Mouse (Mus musculus) liver, embryonic 12.5 days (tissue): ENCODE data around the gene Tmem184b. TPM values are rescaled to one million over a fixed set of nuclear protein-coding genes. Genes with fewer than 3 reads are reported as not detected.

Source experiments
- ATAC-seq: fragments of 200-750 bp; cut with Nextera tagmentation; 2 replicates; pipeline ENCODE4 v1.8.0; 2017; ENCODE audit warnings: moderate number of reproducible peaks, mild to moderate bottlenecking, moderate library complexity
- H3K27ac ChIP-seq: fragments of 300-500 bp; sonication (generic); 2 replicates; pipeline ENCODE4 v1.5.1; 2016; ENCODE audit warnings: mild to moderate bottlenecking
- H3K27me3 ChIP-seq: fragments of 300-500 bp; sonication (generic); replicated peaks from 2 replicates; pipeline ENCODE4 v1.6.1; 2016; ENCODE audit warnings: mild to moderate bottlenecking, moderate library complexity
- H3K36me3 ChIP-seq: fragments of 300-500 bp; sonication (generic); 2 replicates; pipeline ENCODE4 v1.6.1; 2016; ENCODE audit warnings: mild to moderate bottlenecking, moderate library complexity
- H3K4me1 ChIP-seq: fragments of 300-500 bp; sonication (generic); 2 replicates; pipeline ENCODE4 v1.6.1; 2016
- H3K4me2 ChIP-seq: fragments of 300-500 bp; sonication (generic); 2 replicates; pipeline ENCODE4 v1.6.1; 2016; ENCODE audit warnings: mild to moderate bottlenecking, moderate library complexity
- H3K4me3 ChIP-seq: fragments of 300-500 bp; sonication (generic); 2 replicates; pipeline ENCODE4 v1.5.1; 2016; ENCODE audit warnings: mild to moderate bottlenecking, moderate library complexity
- H3K9ac ChIP-seq: fragments of 300-500 bp; sonication (generic); 2 replicates; pipeline ENCODE4 v1.6.1; 2016; ENCODE audit warnings: mild to moderate bottlenecking, moderate library complexity
- H3K9me3 ChIP-seq: fragments of 300-500 bp; sonication (generic); replicated peaks from 2 replicates; pipeline ENCODE4 v1.6.1; 2016; ENCODE audit warnings: mild to moderate bottlenecking, moderate library complexity
- WGBS: fragments of 180-500 bp; shearing (Covaris S2); methylation state at CpG from one replicate; pipeline ENCODE4 v1.1.7; 2016; ENCODE audit not compliant: insufficient replicate concordance; 5-methylcytosine and 5-hydroxymethylcytosine counted together
- polyA plus RNA-seq: library from polyadenylated mRNA; unstranded; fragments of >200 nt; fragmentation: Nextera tagmentation; extraction: Ambion mirVana; gene quantifications from 2 replicates; pipeline ENCODE4 v1.2.1, GENCODE M21; 2016

Gene Tmem184b
- polyA plus RNA-seq, 1 experiment from 2014 or later: 16.4 TPM

GRCm38 (mm10) chr15:79347165-79347844 lies 56.1 kb downstream of the Tmem184b start:
- Histone ChIP-seq H3K9ac (peak overlapping the region; percentile 81), H3K4me1 (peaks cover 46% of the 10 kb centered on the region), H3K9me3 (no peaks in the 10 kb centered on the region), H3K4me3 (peak overlapping the region; percentile 77), H3K4me2 (peak overlapping the region; percentile 98), H3K27me3 (peaks cover 23% of the 10 kb centered on the region), H3K36me3 (no peaks in the 10 kb centered on the region), H3K27ac (peak overlapping the region; percentile 88)
- under 1% methylated on average over 61 of the region's 61 CpGs for WGBS
- ATAC-seq: peak; percentile 73

- 36% methylated on average over 8 of the region's 8 CpGs for whole genome bisulfite sequencing
- Histone ChIP-seq H3K4me1 (peaks cover 35% of the 10 kb centered on the region), H3K9me3 (no peaks in the 10 kb centered on the region), H3K36me3 (no peaks in the 10 kb centered on the region), H3K4me3 (peak within 1 kb of the TSS; percentile 77), H3K9ac (peak within 1 kb of the TSS; percentile 81), H3K27me3 (peaks cover 23% of the 10 kb centered on the region), H3K27ac (peak within 1 kb of the TSS; percentile 88), H3K4me2 (peak within 1 kb of the TSS; percentile 98)
- ATAC-seq: no peak
These were observed 57.1 kb downstream of the Tmem184b start, which contains the start of gene Maff for GRCm38 (mm10) chr15:79346051-79346793. Gene Maff, plus strand, starts transcription at chr15:79346621.

DNA sequence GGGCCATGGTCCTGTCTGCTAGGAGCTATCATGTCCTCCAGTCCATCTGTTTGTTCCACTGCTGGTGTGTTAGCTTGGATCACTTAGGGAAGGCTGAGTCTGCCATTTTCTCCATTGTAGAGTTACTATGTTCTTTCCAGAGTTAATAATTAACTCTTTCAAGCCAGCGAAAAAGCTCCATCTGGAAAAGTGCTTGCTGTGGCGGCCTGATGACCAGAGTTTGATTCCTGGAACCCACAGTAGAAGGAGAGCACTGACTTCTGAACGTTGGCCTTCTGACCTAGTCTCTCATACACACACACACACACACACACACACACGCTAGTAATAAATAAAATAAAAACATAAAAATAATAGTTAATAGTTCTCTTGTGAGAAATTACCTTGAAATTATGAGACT lies 58.7 kb downstream of the Tmem184b start:
- Histone ChIP-seq H3K4me1 (peaks cover 26% of the 10 kb centered on the region), H3K27me3 (peaks cover 26% of the 10 kb centered on the region), H3K27ac (no peak overlapping the region), H3K4me2 (no peak overlapping the region), H3K9me3 (no peaks in the 10 kb centered on the region), H3K9ac (no peak overlapping the region), H3K4me3 (no peak overlapping the region), H3K36me3 (no peaks in the 10 kb centered on the region)
- WGBS: 51% methylated on average over 4 of the region's 4 CpGs
- ATAC-seq: no peak

GRCm38 (mm10) chr15:79342641-79343337 lies 60.6 kb downstream of the Tmem184b start:
- Histone ChIP-seq H3K4me1 (peaks cover 10% of the 10 kb centered on the region; the same call in 1 of the 2 replicates), H3K9me3 (no peaks in the 10 kb centered on the region), H3K4me3 (no peak overlapping the region), H3K27ac (no peak overlapping the region), H3K27me3 (peaks cover 29% of the 10 kb centered on the region), H3K36me3 (no peaks in the 10 kb centered on the region), H3K4me2 (no peak overlapping the region), H3K9ac (no peak overlapping the region)
- 57% methylated on average over 6 of the region's 6 CpGs for WGBS
- ATAC-seq: no peak

DNA sequence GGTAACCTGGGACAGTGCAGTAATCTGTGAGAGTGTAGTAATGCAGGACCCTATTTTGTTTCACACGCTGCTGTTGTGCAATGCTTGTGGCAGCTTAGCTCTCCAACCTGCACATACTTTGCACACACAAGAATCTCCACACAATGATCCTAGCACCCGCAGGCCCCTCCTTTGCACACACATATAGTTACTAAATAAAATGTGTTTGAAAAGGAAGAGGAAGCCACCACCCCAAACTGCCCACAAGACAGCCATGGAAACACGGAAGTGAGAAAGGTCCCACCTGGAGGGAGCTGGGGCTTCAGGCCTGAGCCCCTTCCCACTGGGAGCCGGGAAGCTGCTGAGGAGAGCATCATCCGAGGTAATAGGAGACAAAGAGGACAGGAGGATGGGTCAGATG lies 64.4 kb downstream of the Tmem184b start:
- WGBS: 45% methylated on average over 5 of the region's 5 CpGs
- peaks cover 15% of the 10 kb centered on the region for H3K4me1 ChIP-seq

DNA sequence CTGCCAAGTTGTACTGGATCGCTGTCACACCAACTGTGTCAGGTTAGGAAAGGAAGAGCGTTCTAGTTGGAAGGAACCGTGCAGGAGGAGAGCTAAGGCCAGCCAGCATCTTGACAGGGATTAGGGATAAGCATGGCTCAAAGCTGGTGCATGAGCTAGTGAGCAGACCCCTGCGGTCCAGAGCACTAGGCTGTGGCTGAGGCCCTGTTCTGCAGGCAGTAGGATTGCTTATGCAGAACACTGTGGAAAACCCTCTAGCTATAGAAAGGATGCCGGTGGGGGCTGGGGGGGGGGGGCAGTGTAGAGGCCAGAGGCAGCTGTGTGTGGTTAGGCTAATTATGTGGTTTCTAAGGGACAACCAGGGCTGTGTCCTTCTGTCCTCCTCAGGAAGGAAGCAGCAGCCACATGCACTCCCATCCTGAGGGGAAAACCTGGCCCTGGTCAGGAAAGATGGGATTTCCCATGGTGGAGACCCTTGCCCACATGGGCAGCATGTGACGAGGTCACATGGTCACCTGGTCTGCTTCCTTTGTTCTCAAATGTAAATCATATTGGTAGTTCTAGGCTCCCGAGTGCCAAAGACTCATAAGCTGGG lies 68.2 kb downstream of the Tmem184b start:
- 44% methylated on average over 7 of the region's 7 CpGs for WGBS
- H3K4me3 ChIP-seq: no peak overlapping the region
- peaks cover 20% of the 10 kb centered on the region for H3K27me3 ChIP-seq
- H3K9me3 ChIP-seq: no peaks in the 10 kb centered on the region
- no peaks in the 10 kb centered on the region for H3K36me3 ChIP-seq
- H3K9ac ChIP-seq: no peak overlapping the region
- peaks cover 32% of the 10 kb centered on the region for H3K4me1 ChIP-seq
- H3K27ac ChIP-seq: no peak overlapping the region
- no peak overlapping the region for H3K4me2 ChIP-seq
- ATAC-seq: no peak

More for the DNA sequence above, 64.4 kb downstream of the Tmem184b start:
- no peak overlapping the region for H3K4me2 ChIP-seq
- H3K27ac ChIP-seq: no peak overlapping the region
- H3K27me3 ChIP-seq: peaks cover 20% of the 10 kb centered on the region
- no peak overlapping the region for H3K4me3 ChIP-seq
- no peak for ATAC-seq
- no peaks in the 10 kb centered on the region for H3K36me3 ChIP-seq
- no peak overlapping the region for H3K9ac ChIP-seq
- no peaks in the 10 kb centered on the region for H3K9me3 ChIP-seq

DNA sequence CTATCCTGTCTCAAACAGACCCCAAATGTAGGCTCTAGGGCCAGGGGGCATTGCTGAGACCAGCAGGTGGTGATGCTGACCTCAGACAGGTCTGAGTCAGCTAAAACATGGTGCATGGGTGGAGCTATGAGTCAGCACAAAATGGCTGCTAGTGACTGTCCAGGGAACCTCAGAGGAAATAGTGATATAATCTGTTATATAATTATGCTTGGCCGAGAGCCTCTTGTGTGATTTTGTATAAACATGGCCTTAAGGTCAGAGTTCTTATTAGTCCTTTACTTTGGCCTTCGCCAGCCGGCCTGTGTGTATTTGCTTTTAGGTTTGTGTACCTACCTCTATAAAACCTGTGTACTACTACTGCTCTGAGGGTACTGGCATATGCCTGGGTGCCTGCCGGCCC lies 70.0 kb downstream of the Tmem184b start:
- Histone ChIP-seq H3K4me3 (no peak overlapping the region), H3K27me3 (peaks cover 11% of the 10 kb centered on the region), H3K4me1 (peaks cover 42% of the 10 kb centered on the region), H3K9ac (no peak overlapping the region), H3K9me3 (no peaks in the 10 kb centered on the region), H3K4me2 (no peak overlapping the region), H3K27ac (peak overlapping the region; percentile 71), H3K36me3 (no peaks in the 10 kb centered on the region)
- 51% methylated on average over 4 of the region's 4 CpGs for WGBS
- ATAC-seq: peak; percentile 77

DNA sequence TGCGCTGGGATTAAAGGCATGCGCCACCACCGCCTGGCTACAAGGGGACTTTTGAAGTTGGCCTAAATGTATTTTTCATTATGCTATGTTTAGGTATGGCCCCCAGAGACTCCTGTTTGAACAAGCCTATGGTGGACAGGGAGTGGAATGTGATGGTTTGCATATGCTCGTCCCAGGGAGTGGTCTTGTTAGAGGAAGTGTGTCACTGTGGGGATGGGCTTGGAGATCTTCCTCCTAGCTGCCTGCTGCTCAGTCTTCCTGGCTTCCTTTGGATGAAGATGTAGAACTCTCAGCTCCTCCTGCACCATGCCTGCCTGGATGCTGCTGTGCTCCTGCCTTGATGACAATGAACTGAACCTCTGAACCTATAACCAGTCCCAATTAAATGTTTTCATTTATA lies 72.8 kb downstream of the Tmem184b start:
- peaks cover 62% of the 10 kb centered on the region for H3K4me1 ChIP-seq

DNA sequence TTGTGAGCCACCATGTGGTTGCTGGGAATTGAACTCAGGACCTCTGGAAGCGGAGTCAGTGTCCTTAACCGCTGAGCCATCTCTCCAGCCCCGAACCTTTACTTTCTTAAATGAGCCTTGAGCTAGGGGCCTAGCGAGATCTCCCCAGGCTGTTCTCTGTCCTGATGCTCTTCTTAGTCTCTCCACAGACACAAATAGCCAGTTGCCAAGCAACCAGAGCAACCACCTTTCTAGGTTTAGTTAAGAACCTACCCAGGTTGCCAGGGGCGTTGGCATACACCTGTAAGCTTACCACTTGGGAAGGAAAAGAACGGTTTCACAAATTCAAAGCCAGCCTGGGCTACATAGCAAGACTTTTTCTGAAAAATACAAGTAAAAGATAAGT lies 73.4 kb downstream of the Tmem184b start:
- Histone ChIP-seq H3K4me3 (no peak overlapping the region), H3K4me1 (peaks cover 62% of the 10 kb centered on the region), H3K9me3 (no peaks in the 10 kb centered on the region), H3K27ac (no peak overlapping the region), H3K4me2 (no peak overlapping the region), H3K27me3 (peaks cover 6% of the 10 kb centered on the region; the same call in 1 of the 2 replicates), H3K36me3 (no peaks in the 10 kb centered on the region), H3K9ac (no peak overlapping the region)
- WGBS: 82% methylated on average over 6 of the region's 6 CpGs
- no peak for ATAC-seq

More for the DNA sequence above, 72.8 kb downstream of the Tmem184b start:
- no peaks in the 10 kb centered on the region for H3K36me3 ChIP-seq
- peak overlapping the region; percentile 37; the same call in 1 of the 2 replicates for H3K27ac ChIP-seq
- no peak overlapping the region for H3K4me3 ChIP-seq
- WGBS: 70% methylated on average over 4 of the region's 4 CpGs
- ATAC-seq: no peak
- H3K4me2 ChIP-seq: no peak overlapping the region
- no peaks in the 10 kb centered on the region for H3K9me3 ChIP-seq
- H3K9ac ChIP-seq: no peak overlapping the region
- peaks cover 11% of the 10 kb centered on the region; the same call in 1 of the 2 replicates for H3K27me3 ChIP-seq

DNA sequence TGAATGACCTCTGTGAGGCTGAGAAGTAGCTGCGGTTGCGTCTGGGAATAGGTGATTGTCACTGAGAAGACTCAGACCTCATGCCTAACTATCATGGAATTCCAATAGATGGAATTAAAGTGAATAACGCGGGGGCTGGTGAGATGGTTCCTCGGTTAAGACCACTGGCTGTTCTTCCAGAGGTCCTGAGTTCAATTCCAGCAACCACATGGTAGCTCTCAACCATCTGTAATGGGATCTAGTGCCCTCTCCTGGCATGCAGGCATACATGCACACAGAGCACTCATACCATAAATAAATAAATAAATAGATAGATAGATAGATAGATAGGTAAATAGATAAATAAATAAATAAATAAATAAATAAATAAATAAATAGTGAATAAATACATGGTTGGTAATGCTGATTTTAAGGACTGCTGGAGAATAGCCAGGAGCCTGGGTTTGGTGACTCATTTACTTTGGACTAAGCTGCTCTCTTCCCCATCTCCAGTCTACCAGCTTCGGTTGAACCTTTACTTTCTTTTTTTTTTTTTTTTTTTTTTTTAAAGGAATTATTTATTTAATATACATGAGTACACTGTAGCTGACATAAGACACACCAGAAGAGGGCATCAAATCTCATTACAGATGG lies 73.9 kb downstream of the Tmem184b start:
- 90% methylated on average over 6 of the region's 6 CpGs for WGBS
- peak overlapping the region; percentile 91; the same call in 1 of the 2 replicates for H3K27ac ChIP-seq
- no peak overlapping the region for H3K9ac ChIP-seq
- H3K4me2 ChIP-seq: no peak overlapping the region
- H3K9me3 ChIP-seq: no peaks in the 10 kb centered on the region
- peaks cover 4% of the 10 kb centered on the region; the same call in 1 of the 2 replicates for H3K27me3 ChIP-seq
- no peaks in the 10 kb centered on the region for H3K36me3 ChIP-seq
- H3K4me1 ChIP-seq: peaks cover 63% of the 10 kb centered on the region
- H3K4me3 ChIP-seq: no peak overlapping the region
- ATAC-seq: no peak

DNA sequence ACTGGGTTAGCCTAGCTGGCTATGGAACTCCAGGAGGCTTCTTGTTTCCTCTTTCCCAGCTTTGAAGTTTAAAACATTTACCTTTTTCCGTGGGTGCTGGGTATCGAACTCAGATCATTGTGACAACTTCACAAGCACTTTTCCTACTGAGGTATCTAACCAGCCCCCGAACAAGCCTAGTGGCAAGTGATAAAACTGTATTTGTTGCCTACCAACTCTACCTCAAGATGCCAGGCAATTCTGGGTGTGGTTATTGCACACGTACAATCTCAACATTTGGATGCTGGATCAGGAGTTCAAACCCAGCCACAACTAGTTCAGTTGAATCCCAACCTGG lies 74.5 kb downstream of the Tmem184b start:
- Histone ChIP-seq H3K27me3 (no peaks in the 10 kb centered on the region), H3K9ac (no peak overlapping the region), H3K4me1 (peaks cover 63% of the 10 kb centered on the region), H3K4me3 (no peak overlapping the region), H3K4me2 (peak overlapping the region; percentile 85), H3K9me3 (no peaks in the 10 kb centered on the region), H3K27ac (peak overlapping the region; percentile 91; the same call in 1 of the 2 replicates), H3K36me3 (no peaks in the 10 kb centered on the region)
- ATAC-seq: no peak
- 61% methylated on average over 4 of the region's 4 CpGs for WGBS
